Mouse (Mus musculus): Measurements from ENCODE around the gene Slc5a8.

Gene Slc5a8

GRCm38 (mm10) chr10:88885632-88886090 lies at the start of gene Slc5a8:
TSS of gene Slc5a8 (plus strand) at chr10:88885992.
- DNase-seq (ENCODE audit: low spot score): no peak

GRCm38 (mm10) chr10:88848876-88849476 lies 36.8 kb upstream of the Slc5a8 start:
- DNase-seq (ENCODE audit: low spot score): no peak

DNA sequence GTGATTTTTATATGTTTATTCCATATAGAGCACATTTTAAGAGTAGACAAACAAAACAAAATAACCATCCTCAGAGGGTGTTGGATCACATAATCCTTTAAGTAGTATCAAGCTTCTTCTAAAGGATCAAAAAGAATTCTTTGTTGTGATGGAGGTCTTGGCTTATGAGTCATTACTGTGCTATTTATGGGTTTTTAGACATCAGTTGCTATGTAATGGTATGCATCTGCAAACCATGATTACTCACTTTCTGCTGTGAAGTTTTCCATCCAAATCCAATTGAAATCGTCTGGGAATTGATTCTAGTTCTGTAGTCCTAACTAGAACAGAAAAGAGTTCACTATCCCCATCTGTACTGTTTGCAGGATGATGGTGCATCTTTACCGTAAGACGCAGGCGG lies 35.8 kb upstream of the Slc5a8 start:
- no peak for DNase-seq (ENCODE audit: low spot score)

DNA sequence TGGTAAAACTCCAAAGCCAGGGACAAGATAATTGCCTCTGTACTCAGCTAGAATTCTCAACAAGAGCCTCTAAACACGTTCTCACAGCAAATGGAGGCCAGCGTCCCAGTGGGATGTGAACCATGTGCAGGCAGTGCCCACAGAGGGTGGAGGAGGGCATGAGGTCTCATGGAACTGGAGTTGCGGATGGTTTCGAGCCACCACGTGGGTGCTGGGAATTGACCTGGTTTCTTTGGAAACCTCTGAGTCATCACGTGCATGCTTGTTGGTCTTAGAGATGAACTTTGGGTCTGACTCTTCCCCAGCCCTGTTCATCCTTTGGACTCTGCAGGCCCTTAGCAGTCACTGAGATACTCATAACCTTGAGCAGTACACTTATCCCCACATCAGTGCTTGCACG lies 32.5 kb upstream of the Slc5a8 start:
- no peak for DNase-seq (ENCODE audit: low spot score)

DNA sequence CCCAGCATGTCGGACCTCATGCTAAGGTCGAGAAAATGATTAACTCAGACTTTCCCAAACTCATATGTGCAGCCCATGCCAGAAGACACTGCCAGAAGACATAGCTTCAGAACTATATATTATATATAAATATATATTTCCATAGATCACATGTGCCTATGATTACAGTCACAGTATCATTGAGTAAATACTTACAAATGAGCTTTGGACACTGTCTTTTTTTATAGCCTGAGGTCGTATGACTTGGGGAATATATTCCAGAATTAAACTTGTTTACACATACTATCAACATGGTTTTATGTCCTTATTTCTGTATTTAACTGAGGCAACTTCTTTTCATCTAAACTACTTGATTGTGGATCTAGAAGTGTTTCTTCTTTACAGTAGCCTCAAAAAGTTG lies 24.9 kb upstream of the Slc5a8 start:
- no peak for DNase-seq (ENCODE audit: low spot score)

DNA sequence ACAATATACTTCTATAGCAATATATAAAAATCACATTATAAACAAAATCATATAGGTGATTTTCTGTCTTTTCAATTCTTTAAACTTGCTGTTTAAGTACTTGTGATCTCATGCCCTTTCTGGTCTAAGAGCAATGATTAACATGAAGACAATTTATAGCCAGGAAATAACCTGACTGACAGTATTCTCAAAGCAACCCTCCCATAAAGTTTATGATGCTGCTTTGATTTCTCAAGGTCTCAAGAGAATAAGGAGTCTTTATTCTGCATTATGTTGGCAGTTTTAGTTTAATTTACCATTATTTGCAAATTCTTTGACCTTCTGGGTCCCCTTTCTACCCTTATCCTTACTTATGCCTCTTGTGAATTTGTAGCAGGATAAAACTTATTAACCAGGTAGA lies 24.4 kb upstream of the Slc5a8 start:
- no peak for DNase-seq (ENCODE audit: low spot score)

GRCm38 (mm10) chr10:88862293-88862692 lies 23.5 kb upstream of the Slc5a8 start:
- no peak for DNase-seq (ENCODE audit: low spot score)

GRCm38 (mm10) chr10:88866017-88866416 lies 19.8 kb upstream of the Slc5a8 start:
- no peak for DNase-seq (ENCODE audit: low spot score)

DNA sequence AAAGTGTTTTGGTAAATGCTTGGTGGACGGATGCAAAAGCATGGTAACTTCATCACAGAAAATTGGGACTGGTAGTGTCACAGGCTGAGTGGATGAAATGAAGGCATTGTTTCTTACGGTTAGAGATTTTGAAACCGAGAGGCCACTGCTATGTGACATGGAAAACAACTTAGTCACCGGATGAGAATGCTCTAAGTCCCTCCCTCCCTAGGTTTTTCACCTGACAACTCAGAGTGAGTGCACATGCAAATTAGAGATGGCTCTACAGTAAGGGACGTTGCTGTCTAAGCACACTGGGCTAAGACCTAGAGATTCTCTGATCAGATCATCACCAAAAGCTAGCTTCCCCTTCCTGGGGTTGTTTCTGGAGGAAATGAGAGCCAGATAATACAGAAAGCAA lies 10.9 kb upstream of the Slc5a8 start:
- DNase-seq (ENCODE audit: low spot score): no peak

DNA sequence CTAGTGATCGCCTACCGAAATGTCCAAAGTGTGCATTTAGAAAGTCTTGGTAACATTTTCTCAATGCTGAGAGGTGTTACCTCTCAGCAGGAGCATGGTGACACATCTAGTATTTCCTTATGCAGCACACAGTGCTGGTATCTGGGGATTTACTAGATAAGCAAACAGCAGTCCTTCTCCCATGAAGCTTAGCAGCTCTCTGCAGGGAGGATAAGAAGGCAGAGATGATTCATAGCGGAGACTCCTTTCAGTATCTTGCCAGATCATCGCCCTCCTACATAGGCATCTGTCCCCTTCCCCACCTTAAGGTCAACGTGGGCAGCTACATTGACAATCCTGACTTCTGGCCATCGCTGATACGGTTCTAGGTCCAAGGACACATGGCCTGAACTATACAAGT lies 8.4 kb upstream of the Slc5a8 start:
- DNase-seq (ENCODE audit: low spot score): no peak

- no peak for DNase-seq (ENCODE audit: low spot score)
Measured at GRCm38 (mm10) chr10:88883721-88884120, 2.1 kb upstream of the Slc5a8 start.

DNA sequence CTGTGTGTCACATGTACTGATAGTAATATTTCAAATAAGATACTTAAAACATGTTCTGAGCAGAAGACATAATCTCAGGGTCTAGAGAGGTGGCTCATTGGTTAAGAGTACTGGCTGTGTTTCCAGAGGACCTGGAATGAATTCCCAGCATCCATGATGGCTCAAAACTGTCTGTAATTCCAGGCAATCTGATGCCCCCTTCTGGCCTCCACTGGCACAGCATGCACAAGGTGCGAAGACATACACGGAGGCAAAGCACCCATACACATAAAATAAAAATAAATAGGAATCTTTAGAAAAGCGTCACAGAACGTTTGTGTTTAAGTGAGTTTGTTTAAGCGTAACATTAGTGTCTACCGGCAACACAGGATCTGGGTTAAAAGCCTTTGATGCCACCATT lies 956 bp upstream of the Slc5a8 start:
- no peak for DNase-seq (ENCODE audit: low spot score)

DNA sequence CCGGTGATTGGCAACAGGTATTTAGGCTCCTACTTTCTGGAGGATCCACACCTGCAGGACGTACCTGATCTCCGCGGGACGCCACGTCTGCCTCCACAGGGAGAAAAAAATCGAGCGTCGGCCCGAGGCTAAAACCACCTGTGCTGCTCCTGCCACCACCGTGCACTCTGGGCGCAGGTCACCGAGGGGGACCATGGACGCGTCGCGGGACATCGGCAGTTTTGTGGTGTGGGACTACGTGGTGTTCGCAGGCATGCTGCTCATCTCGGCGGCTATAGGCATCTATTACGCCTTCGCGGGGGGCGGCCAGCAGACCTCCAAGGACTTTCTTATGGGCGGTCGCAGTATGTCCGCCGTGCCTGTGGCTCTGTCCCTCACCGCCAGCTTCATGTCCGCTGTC lies 322 bp downstream of the Slc5a8 start:
- DNase-seq (ENCODE audit: low spot score): no peak

- no peak for DNase-seq (ENCODE audit: low spot score)
Measured at GRCm38 (mm10) chr10:88888376-88888775, 2.6 kb downstream of the Slc5a8 start.

GRCm38 (mm10) chr10:88891410-88891809 lies 5.6 kb downstream of the Slc5a8 start:
- no peak for DNase-seq (ENCODE audit: low spot score)

DNA sequence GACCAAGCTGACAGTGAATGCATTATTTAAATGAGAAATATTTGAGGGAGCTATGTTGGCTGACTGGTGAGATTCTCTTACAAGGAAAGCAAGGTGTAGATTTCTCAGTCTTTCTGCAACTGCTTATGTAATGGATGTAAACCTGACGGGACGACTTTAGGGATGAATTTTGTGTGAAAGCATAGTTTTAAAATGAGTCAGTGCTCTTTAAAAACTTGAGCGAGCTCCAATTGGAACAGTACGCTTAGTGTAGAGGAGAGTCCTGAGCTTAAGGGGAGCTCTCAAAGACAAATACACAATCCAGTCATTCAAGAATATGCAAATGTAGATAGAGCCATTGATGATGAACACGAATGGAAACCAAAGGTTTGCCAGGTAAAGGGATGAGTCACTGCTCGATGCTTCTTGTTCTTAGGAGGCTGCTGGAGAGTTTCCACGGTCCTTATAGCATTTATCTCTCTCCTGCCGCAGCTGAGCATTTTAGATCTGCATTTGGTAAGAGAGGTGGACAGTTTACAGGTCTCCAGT lies 6.8 kb downstream of the Slc5a8 start:
- no peak for DNase-seq (ENCODE audit: low spot score)

- DNase-seq (ENCODE audit: low spot score): no peak
Measured at GRCm38 (mm10) chr10:88897032-88897431, 11.2 kb downstream of the Slc5a8 start.

GRCm38 (mm10) chr10:88949649-88950296 lies 64.0 kb downstream of the Slc5a8 start:
- DNase-seq (ENCODE audit: low spot score): no peak

- DNase-seq (ENCODE audit: low spot score): no peak
Measured at GRCm38 (mm10) chr10:88950297-88950653, 64.5 kb downstream of the Slc5a8 start.

DNA sequence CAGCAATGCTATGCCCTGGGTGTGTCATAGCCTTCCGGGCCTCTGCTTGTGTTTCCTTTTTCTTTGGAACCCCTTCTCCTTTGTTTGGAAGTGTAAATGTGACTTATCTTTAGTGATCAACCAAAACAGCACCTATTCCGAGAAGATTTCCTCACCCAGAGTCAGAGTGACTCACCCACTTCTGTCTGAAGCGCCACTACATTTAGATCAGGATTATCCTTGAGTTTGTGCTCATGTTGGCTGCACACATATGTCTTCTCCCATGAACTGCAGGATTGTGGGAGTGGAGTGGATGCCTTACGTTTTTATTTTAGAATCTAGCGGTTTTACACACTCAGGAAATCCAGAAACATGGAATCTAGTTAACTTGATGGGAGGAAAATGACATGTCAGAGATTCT lies 75.0 kb downstream of the Slc5a8 start:
- no peak for DNase-seq (ENCODE audit: low spot score)

- no peak for DNase-seq (ENCODE audit: low spot score)
Measured at GRCm38 (mm10) chr10:88968586-88968985, 82.8 kb downstream of the Slc5a8 start.

- DNase-seq (ENCODE audit: low spot score): no peak
Measured at GRCm38 (mm10) chr10:88970951-88971725, 85.3 kb downstream of the Slc5a8 start.

DNA sequence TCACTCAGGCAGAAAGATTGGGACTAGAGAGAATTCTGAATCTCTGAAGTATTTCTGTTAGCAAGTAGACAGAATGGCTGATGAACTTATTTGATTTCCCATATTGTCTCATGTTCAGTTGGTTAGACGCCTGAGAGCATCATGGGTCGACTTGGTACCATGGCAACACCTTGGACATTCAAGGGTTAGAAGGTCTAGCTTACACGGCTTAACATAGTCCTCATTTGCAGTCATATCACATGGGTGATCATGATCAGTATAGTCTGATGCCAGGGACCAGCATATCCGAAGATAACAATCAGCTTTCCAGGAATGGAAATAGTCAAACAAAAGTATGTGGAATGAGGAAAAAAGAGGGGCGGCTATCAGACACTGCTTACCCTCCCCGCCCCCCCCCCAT lies 93.1 kb downstream of the Slc5a8 start:
- DNase-seq (ENCODE audit: low spot score): no peak

All from ovary, adult 18-20 months (tissue).